Mouse (Mus musculus) bone marrow, adult 2 months (tissue): Measurements from ENCODE around the gene Rnf149. TPM values are rescaled to one million over a fixed set of nuclear protein-coding genes. Genes with fewer than 3 reads are reported as not detected.

ENCODE experiments used
- H3K27ac ChIP-seq: fragments of 200-500 bp; 2 replicates; pipeline ENCODE4 v1.5.1; 2012; ENCODE audit warnings: low read depth, mild to moderate bottlenecking, control low read depth, inconsistent platforms, low read length; ENCODE audit not compliant: control insufficient read depth, poor library complexity, insufficient read depth
- H3K4me1 ChIP-seq: fragments of 200-500 bp; 2 replicates; pipeline ENCODE4 v1.6.1; 2011; ENCODE audit warnings: low read length; ENCODE audit not compliant: control insufficient read depth, insufficient read depth
- H3K4me3 ChIP-seq: fragments of 200-500 bp; replicated peaks from 2 replicates; pipeline ENCODE3; 2011; ENCODE audit warnings: mild to moderate bottlenecking, low read depth, low read length, control low read depth; ENCODE audit not compliant: control insufficient read depth
- CTCF ChIP-seq: fragments of 200-500 bp; IDR thresholded peaks from 2 replicates; pipeline ENCODE4 v1.5.1; 2011; ENCODE audit warnings: low read length, control low read depth; ENCODE audit not compliant: control insufficient read depth, insufficient read depth
- POLR2A ChIP-seq: fragments of 200-500 bp; IDR thresholded peaks from 2 replicates; pipeline ENCODE4 v1.6.1; 2011; ENCODE audit warnings: low read depth, mild to moderate bottlenecking, control low read depth, low read length, borderline replicate concordance; ENCODE audit not compliant: control insufficient read depth
- WGBS: fragments of 180-500 bp; shearing (Covaris S2); methylation state at CpG from one replicate; pipeline ENCODE4 v1.1.7; 2018; 5-methylcytosine and 5-hydroxymethylcytosine counted together
- polyA plus RNA-seq: library from polyadenylated mRNA; stranded (reverse); fragments of >200 nt; gene quantifications from 2 replicates; pipeline ENCODE4 v1.2.4, GENCODE M21; 2011; ENCODE audit warnings: low replicate concordance; ENCODE audit not compliant: missing spikeins, insufficient read depth, insufficient read length

The Rnf149 gene
- polyA plus RNA-seq, 1 experiment: 12.8 TPM

DNA sequence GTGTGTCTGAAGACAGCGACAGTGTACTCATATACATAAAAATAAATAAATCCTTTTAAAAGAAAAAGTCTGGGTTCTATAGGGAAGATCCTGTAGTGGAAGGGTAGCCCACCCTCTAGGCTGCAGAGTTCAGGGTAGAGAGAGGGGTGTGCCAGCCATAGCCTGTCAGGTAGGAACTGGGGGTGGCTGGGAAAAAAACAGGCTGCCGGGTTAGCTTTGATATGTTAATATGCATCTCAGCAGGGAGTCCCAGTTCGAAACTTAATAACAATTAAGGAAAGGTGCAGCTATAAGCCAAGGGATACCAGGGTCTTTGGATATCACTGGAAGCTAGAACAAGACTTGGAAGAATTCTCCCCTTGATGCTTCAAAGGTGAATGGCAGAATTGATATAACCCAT lies 43.3 kb downstream of the Rnf149 start:
- Histone ChIP-seq H3K4me3 (no peak overlapping the region), H3K27ac (no peak overlapping the region), H3K4me1 (peaks cover 1% of the 10 kb centered on the region; the same call in 1 of the 2 replicates)
- no peak for TF ChIP-seq CTCF
- TF ChIP-seq POLR2A: no peak
- WGBS: 62% methylated on average over 3 of the region's 3 CpGs

DNA sequence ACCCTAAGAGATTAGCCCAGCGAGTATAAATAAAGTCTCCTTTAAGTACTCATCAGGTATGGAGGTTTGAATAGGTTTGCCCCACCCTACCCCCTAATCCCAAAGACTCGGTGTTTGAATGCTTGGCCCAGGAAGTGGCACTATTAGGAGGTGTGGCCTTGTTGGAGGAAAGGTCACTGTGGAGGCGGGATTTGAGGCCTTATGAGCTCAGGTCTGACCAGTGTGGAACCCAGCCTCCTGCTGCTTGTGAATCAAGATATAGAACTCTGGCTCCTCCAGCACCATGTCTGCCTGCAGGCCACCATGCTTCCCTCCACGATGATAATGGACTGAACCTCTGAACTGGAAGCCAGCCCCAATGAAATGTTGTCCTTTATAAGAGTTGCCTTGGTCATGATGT lies 46.2 kb downstream of the Rnf149 start:
- H3K4me1 ChIP-seq: peaks cover 7% of the 10 kb centered on the region; the same call in 1 of the 2 replicates
- TF ChIP-seq CTCF: no peak
- no peak for TF ChIP-seq POLR2A
- WGBS: 75% methylated on average over 4 of the region's 4 CpGs

DNA sequence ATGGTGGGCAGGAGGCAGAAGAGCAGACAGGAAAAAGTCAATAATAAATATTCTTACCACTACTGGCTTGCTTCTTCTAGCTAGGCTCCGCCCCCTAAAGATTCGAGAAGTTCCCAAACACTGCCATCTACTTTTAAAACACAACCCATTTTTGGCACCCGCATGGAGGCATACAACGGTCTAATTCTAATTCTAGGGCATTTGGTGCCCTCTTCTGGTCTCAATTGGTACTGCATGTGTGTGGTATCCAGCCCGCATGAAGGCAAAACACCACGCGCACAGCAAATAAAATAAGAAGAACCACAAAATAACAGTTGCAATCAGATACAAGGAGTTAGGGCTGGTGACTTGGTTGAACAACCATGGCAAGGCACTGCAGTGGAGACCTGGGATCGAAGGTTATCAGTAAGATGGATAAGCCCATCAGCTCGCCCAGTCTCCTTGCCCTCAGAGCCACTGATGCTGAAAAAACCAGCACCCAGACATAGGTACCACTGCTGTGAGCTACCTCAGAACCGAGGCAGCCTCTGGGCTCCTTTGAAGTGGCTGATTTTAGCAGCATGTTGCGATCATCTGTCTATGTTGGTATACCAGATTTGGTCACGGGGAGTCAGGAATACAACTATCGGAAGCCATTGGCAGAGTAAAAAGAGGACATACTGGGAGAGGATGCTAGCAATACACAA lies 46.8 kb downstream of the Rnf149 start:
- TF ChIP-seq POLR2A (no peak), CTCF (peak; percentile 60)
- Histone ChIP-seq H3K4me1 (peaks cover 9% of the 10 kb centered on the region; the same call in 1 of the 2 replicates), H3K4me3 (no peak overlapping the region), H3K27ac (no peak overlapping the region)
- 31% methylated on average over 13 of the region's 13 CpGs for WGBS

More for the DNA sequence above, 46.2 kb downstream of the Rnf149 start:
- H3K4me3 ChIP-seq: no peak overlapping the region
- H3K27ac ChIP-seq: no peak overlapping the region

DNA sequence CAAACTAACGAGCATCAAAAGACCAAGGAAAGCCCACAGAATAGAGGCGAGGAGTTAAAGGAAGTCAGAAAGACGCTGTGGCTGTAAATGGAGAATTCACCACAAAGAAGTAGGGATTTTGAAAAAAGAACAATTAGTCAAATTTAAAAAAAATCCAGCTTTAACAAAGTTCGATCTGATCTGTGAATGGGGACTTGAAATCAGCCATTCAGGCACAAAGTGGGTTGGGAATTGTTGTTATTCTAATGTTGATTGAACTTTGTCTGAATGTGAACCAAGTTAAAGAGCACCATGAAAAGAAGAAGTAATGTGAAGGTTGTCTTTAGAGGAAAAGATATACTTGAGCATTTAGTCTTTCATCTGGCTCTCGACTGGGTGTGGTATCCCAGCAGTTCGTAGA lies 48.9 kb downstream of the Rnf149 start:
- no peak overlapping the region for H3K27ac ChIP-seq
- no peak overlapping the region for H3K4me3 ChIP-seq
- TF ChIP-seq CTCF: no peak
- TF ChIP-seq POLR2A: no peak
- peaks cover 9% of the 10 kb centered on the region; the same call in 1 of the 2 replicates for H3K4me1 ChIP-seq
- 46% methylated on average over 6 of the region's 6 CpGs for WGBS

DNA sequence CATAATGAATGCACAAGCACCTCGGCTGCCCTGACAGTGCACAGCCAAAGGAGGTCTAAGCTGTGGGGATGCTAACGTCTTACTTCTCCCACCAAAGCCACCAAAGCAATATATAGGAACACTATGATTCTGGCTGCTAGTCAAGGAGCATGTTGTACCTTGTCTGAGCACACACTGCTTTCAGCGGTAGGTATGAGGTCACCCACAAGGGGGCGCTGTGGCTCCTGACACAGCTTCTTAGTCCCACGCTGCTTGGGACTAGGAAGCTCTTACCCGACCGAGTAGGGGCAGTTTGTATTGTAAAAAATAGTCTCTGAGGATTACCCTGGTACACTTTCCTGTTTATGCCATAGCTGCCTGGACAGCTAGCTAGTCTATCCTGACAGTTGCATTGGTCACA lies 49.8 kb downstream of the Rnf149 start:
- no peak for TF ChIP-seq POLR2A
- peak; percentile 95 for TF ChIP-seq CTCF
- Histone ChIP-seq H3K4me1 (peaks cover 9% of the 10 kb centered on the region; the same call in 1 of the 2 replicates), H3K4me3 (no peak overlapping the region), H3K27ac (no peak overlapping the region)
- 9% methylated on average over 7 of the region's 7 CpGs for WGBS

DNA sequence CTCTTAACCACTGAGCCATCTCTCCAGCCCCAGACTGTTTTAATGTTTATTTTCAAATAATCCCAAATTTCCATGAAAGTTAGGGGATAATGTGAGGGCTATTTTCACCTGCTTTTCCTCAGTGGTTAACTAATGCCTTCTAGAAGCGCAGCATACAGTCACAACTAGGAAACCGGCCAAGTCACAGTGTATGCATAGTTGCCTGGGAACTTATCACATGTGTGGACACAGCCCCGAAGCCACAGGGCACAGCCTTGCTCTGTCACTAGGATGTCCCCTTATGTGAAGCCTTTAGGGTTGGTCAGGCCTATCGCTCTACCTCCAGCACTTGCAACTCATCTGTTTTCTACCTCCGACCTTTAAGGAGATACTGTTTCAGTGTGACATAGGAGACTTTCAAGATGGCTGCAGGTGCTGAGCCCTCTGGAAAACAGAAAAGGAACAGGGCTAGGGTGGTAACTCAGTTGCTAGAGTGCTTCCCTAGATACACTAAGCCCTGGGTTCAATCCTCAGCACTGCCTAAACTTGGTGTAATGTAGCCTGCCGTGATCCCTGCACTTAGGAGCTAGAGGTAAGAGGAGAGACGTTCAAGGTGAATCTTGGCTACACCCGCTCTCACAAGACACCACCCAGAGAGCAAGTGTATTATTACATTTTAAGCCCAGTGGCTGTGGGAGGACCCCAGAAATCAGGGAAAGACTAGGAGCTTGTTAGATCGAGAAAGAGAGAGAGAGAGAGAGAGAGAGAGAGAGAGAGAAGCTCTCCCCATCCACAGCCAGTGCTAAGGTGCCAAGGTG lies 50.6 kb downstream of the Rnf149 start:
- TF ChIP-seq POLR2A: no peak
- Histone ChIP-seq H3K27ac (no peak overlapping the region), H3K4me3 (no peak overlapping the region), H3K4me1 (peaks cover 9% of the 10 kb centered on the region; the same call in 1 of the 2 replicates)
- WGBS: 53% methylated on average over 9 of the region's 9 CpGs

DNA sequence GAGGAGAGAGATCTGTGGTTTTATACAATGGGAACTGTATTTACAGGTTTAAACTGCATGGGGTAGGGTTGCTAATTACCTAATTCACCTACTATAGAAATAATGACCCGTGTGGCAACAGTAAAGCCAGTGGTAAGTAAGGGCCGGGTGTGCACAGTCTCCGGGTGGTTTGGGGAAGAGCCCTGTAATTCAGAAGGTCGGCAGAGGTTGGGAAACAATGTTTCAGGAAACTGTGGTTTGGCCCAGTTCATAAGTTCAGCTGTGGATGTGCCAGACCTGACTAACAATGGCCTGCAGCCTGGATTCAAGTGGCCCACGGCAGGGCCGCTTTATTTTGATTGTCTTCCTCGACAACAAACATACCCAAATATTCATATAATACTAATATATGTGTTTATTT lies 51.4 kb downstream of the Rnf149 start:
- 4% methylated on average over 7 of the region's 7 CpGs for WGBS
- TF ChIP-seq CTCF (no peak), POLR2A (no peak)
- no peak overlapping the region for H3K4me3 ChIP-seq

DNA sequence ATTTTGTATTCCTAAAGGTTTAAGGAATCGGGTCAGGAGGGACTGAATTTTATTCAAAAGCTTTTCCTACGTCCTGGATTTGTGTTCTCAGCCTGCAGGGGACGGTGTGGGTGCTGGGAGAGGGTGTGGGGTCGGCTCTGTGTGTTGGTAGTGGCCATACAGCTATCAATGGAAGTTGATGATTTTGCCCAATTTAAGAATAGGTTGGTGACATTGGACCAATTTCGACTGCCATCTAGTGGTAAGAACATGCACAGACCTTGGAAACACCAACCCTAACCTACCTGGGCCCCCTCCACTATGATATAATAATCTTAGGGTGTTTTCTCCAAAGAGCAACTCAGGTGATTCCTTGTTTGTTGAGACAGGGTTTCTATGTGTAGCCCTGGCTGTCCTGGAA lies 54.7 kb downstream of the Rnf149 start:
- 22% methylated on average over 5 of the region's 5 CpGs for WGBS

More for the DNA sequence above, 51.4 kb downstream of the Rnf149 start:
- Histone ChIP-seq H3K4me1 (peaks cover 9% of the 10 kb centered on the region; the same call in 1 of the 2 replicates), H3K27ac (peak overlapping the region; percentile 75)

More for the DNA sequence above, 54.7 kb downstream of the Rnf149 start:
- peak; percentile 52 for TF ChIP-seq CTCF
- no peak for TF ChIP-seq POLR2A
- Histone ChIP-seq H3K27ac (no peak overlapping the region), H3K4me3 (no peak overlapping the region), H3K4me1 (peaks cover 8% of the 10 kb centered on the region)
